Mouse (Mus musculus) thymus, postnatal 0 days (tissue): ENCODE measurements around the gene Rab11a. TPM values are rescaled to one million over a fixed set of nuclear protein-coding genes. Genes with fewer than 3 reads are reported as not detected.
A peak's percentile ranks its signal among the peaks of the same experiment; 100 is the strongest.

Source experiments
- DNase-seq: peaks from one replicate; pipeline ENCODE4 v3.0.0-alpha.2; 2015; ENCODE audit warnings: low spot score
- polyA plus RNA-seq: library from polyadenylated mRNA; unstranded; fragments of >200 nt; fragmentation: Nextera tagmentation; extraction: Ambion mirVana; gene quantifications from 2 replicates; pipeline ENCODE4 v1.2.1, GENCODE M21; 2015

Gene Rab11a
- 377 and 404 TPM in 2 replicates for polyA plus RNA-seq

GRCm38 (mm10) chr9:64737406-64738201, at the start of gene Rab11a:
Gene Rab11a (minus strand): TSS chr9:64737758.
- DNase-seq = peak; percentile 96

- DNase-seq = no peak
Observed at GRCm38 (mm10) chr9:64786216-64786905, 48.8 kb upstream of the Rab11a start.

- peak; percentile 74 for DNase-seq
Observed at GRCm38 (mm10) chr9:64784841-64785240, 47.3 kb upstream of the Rab11a start.

GRCm38 (mm10) chr9:64783511-64783910, 46.0 kb upstream of the Rab11a start:
- no peak for DNase-seq

- DNase-seq = peak; percentile 77
Observed at GRCm38 (mm10) chr9:64779628-64780027, 42.1 kb upstream of the Rab11a start.

GRCm38 (mm10) chr9:64778151-64778550, 40.6 kb upstream of the Rab11a start:
- no peak for DNase-seq

GRCm38 (mm10) chr9:64777441-64777987, 40.0 kb upstream of the Rab11a start:
- no peak for DNase-seq

GRCm38 (mm10) chr9:64775491-64775890, 37.9 kb upstream of the Rab11a start:
- DNase-seq = no peak

- DNase-seq = no peak
Observed at GRCm38 (mm10) chr9:64774883-64775282, 37.3 kb upstream of the Rab11a start.

GRCm38 (mm10) chr9:64774411-64774811, 36.9 kb upstream of the Rab11a start:
- no peak for DNase-seq

GRCm38 (mm10) chr9:64773936-64774335, 36.4 kb upstream of the Rab11a start:
- no peak for DNase-seq

GRCm38 (mm10) chr9:64773254-64773653, 35.7 kb upstream of the Rab11a start:
- no peak for DNase-seq

GRCm38 (mm10) chr9:64771236-64771635, 33.7 kb upstream of the Rab11a start:
- peak; percentile 23 for DNase-seq

GRCm38 (mm10) chr9:64770411-64770849, 32.9 kb upstream of the Rab11a start:
- DNase-seq = no peak

GRCm38 (mm10) chr9:64769911-64770310, 32.4 kb upstream of the Rab11a start:
- DNase-seq = no peak

GRCm38 (mm10) chr9:64769066-64769695, 31.6 kb upstream of the Rab11a start:
- DNase-seq = peak; percentile 45

- DNase-seq = no peak
Observed at GRCm38 (mm10) chr9:64767796-64768195, 30.2 kb upstream of the Rab11a start.

- no peak for DNase-seq
Observed at GRCm38 (mm10) chr9:64766136-64766535, 28.6 kb upstream of the Rab11a start.

- no peak for DNase-seq
Observed at GRCm38 (mm10) chr9:64764824-64765223, 27.3 kb upstream of the Rab11a start.

- no peak for DNase-seq
Observed at GRCm38 (mm10) chr9:64758052-64758451, 20.5 kb upstream of the Rab11a start.

GRCm38 (mm10) chr9:64752575-64752974, 15.0 kb upstream of the Rab11a start:
- no peak for DNase-seq

- no peak for DNase-seq
Observed at GRCm38 (mm10) chr9:64749314-64749713, 11.8 kb upstream of the Rab11a start.
